Mouse (Mus musculus): ENCODE data around the gene Ccdc85c. TPM values are rescaled to one million over a fixed set of nuclear protein-coding genes. Genes with fewer than 3 reads are reported as not detected.
A peak's percentile ranks its signal among the peaks of the same experiment; 100 is the strongest.

Ccdc85c gene
- total and polyA plus RNA-seq, 2 experiments from 2014 or later, result 19.9 to 89.6 TPM

DNA sequence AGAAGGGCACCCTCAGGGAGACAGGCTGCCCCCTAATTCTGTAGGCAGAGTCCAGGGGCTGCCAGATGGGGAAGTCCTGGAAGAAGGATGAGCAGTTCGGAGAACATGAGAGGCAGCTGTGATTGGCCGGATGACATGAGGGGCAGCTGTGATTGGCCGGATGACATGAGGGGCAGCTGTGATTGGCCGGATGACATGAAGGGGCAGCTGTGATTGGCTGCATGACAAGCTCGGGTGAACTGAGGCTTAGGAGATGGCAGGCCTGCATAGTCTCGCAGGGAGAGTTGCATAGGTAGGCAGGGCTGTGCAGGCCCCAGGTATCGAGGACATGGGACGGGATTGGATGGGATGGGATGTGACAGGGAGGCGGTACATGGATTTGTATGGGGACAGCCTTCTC lies 17.2 kb upstream of the Ccdc85c start:
- Histone ChIP-seq H3K4me1 (ENCODE audit: insufficient read depth, low read length) (no peaks in the 10 kb centered on the region), H3K9ac (replicated peaks; ENCODE audit: low read length, poor library complexity, severe bottlenecking) (no peak overlapping the region), H3K4me3 (ENCODE audit: low read depth, low read length) (no peak overlapping the region), H3K27me3 (ENCODE audit: insufficient read depth, low read length) (no peaks in the 10 kb centered on the region), H3K36me3 (ENCODE audit: insufficient read depth, low read length) (no peaks in the 10 kb centered on the region), H3K9me3 (ENCODE audit: low read length) (no peaks in the 10 kb centered on the region), H3K4me2 (ENCODE audit: low read depth, low read length, poor library complexity, severe bottlenecking) (peak overlapping the region; percentile 22; the same call in 1 of the 2 replicates), H3K27ac (ENCODE audit: low read depth, low read length) (no peak overlapping the region)
- 14% methylated on average over 9 of the region's 9 CpGs for WGBS
- DNase-seq (ENCODE audit: low spot score) (peak; percentile 53), ATAC-seq (ENCODE audit: low FRiP score) (peak; percentile 78)
- no peak for TF ChIP-seq CTCF (IDR thresholded peaks at IDR 0.05)

- Histone ChIP-seq H3K4me1 (ENCODE audit: insufficient read depth, low read length) (peaks cover 6% of the 10 kb centered on the region; the same call in 1 of the 2 replicates), H3K27me3 (ENCODE audit: insufficient read depth, low read length) (no peaks in the 10 kb centered on the region), H3K27ac (ENCODE audit: low read depth, low read length) (no peak overlapping the region), H3K9me3 (ENCODE audit: low read length) (no peaks in the 10 kb centered on the region), H3K36me3 (ENCODE audit: insufficient read depth, low read length) (no peaks in the 10 kb centered on the region), H3K4me2 (ENCODE audit: low read depth, low read length, poor library complexity, severe bottlenecking) (no peak overlapping the region), H3K4me3 (ENCODE audit: low read depth, low read length) (no peak overlapping the region), H3K9ac (replicated peaks; ENCODE audit: low read length, poor library complexity, severe bottlenecking) (no peak overlapping the region)
- TF ChIP-seq CTCF (IDR thresholded peaks at IDR 0.05), result no peak
- ATAC-seq (ENCODE audit: low FRiP score), result no peak
- DNase-seq (ENCODE audit: low spot score), result no peak
- WGBS, result 69% methylated on average over 19 of the region's 19 CpGs
These were observed 13.1 kb upstream of the Ccdc85c start for GRCm38 (mm10) chr12:108288127-108288880.

DNA sequence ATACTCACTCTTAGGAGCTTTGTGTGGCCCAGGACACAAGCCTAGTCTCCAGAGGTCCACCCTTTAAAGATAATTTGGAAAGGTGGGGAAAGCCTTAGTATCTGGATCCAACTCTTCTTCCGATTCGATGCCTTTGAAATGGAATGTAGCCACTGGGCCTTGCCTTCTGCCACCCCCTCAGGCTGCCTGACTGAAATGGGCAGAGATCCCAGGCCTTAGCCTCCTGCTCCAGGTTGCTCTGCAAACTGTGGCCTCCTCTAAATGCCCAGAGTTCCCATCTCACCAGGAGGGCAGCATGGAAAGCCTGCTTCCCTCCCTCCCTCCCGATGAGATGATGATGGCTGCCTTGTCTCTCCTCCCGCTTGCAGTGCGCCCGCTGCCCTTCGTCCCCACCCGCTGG lies 11.8 kb upstream of the Ccdc85c start:
- TF ChIP-seq CTCF (IDR thresholded peaks at IDR 0.05), result no peak
- ATAC-seq (ENCODE audit: low FRiP score) (no peak), DNase-seq (ENCODE audit: low spot score) (no peak)
- H3K27me3 ChIP-seq (ENCODE audit: insufficient read depth, low read length), result no peaks in the 10 kb centered on the region
- WGBS, result 98% methylated on average over 8 of the region's 8 CpGs
- no peak overlapping the region for H3K27ac ChIP-seq (ENCODE audit: low read depth, low read length)
- no peaks in the 10 kb centered on the region for H3K36me3 ChIP-seq (ENCODE audit: insufficient read depth, low read length)
- H3K4me2 ChIP-seq (ENCODE audit: low read depth, low read length, poor library complexity, severe bottlenecking), result no peak overlapping the region
- no peak overlapping the region for H3K9ac ChIP-seq (replicated peaks; ENCODE audit: low read length, poor library complexity, severe bottlenecking)
- H3K9me3 ChIP-seq (ENCODE audit: low read length), result no peaks in the 10 kb centered on the region
- H3K4me3 ChIP-seq (ENCODE audit: low read depth, low read length), result no peak overlapping the region
- peaks cover 6% of the 10 kb centered on the region; the same call in 1 of the 2 replicates for H3K4me1 ChIP-seq (ENCODE audit: insufficient read depth, low read length)

GRCm38 (mm10) chr12:108286381-108286780 lies 11.2 kb upstream of the Ccdc85c start:
- 76% methylated on average over 4 of the region's 4 CpGs for WGBS
- ATAC-seq (ENCODE audit: low FRiP score) (no peak), DNase-seq (ENCODE audit: low spot score) (no peak)
- Histone ChIP-seq H3K9me3 (ENCODE audit: low read length) (no peaks in the 10 kb centered on the region), H3K36me3 (ENCODE audit: insufficient read depth, low read length) (no peaks in the 10 kb centered on the region), H3K27me3 (ENCODE audit: insufficient read depth, low read length) (no peaks in the 10 kb centered on the region), H3K4me2 (ENCODE audit: low read depth, low read length, poor library complexity, severe bottlenecking) (no peak overlapping the region), H3K4me3 (ENCODE audit: low read depth, low read length) (no peak overlapping the region), H3K4me1 (ENCODE audit: insufficient read depth, low read length) (peaks cover 6% of the 10 kb centered on the region; the same call in 1 of the 2 replicates), H3K9ac (replicated peaks; ENCODE audit: low read length, poor library complexity, severe bottlenecking) (no peak overlapping the region), H3K27ac (ENCODE audit: low read depth, low read length) (no peak overlapping the region)
- no peak for TF ChIP-seq CTCF (IDR thresholded peaks at IDR 0.05)

GRCm38 (mm10) chr12:108285225-108286011 lies 10.2 kb upstream of the Ccdc85c start:
- peak overlapping the region; percentile 51; the same call in 1 of the 2 replicates for H3K27ac ChIP-seq (ENCODE audit: low read depth, low read length)

More at GRCm38 (mm10) chr12:108285225-108286011, 10.2 kb upstream of the Ccdc85c start:
- DNase-seq (ENCODE audit: low spot score) (no peak), ATAC-seq (ENCODE audit: low FRiP score) (peak; percentile 45; the same call in 1 of the 2 replicates)
- WGBS, result 20% methylated on average over 11 of the region's 11 CpGs
- Histone ChIP-seq H3K4me2 (ENCODE audit: low read depth, low read length, poor library complexity, severe bottlenecking) (peak overlapping the region; percentile 22), H3K36me3 (ENCODE audit: insufficient read depth, low read length) (no peaks in the 10 kb centered on the region), H3K9me3 (ENCODE audit: low read length) (no peaks in the 10 kb centered on the region), H3K27me3 (ENCODE audit: insufficient read depth, low read length) (no peaks in the 10 kb centered on the region), H3K4me3 (ENCODE audit: low read depth, low read length) (no peak overlapping the region), H3K4me1 (ENCODE audit: insufficient read depth, low read length) (peaks cover 6% of the 10 kb centered on the region; the same call in 1 of the 2 replicates), H3K9ac (replicated peaks; ENCODE audit: low read length, poor library complexity, severe bottlenecking) (0 out of 2 replicates have a peak overlapping the region, but pooled peaks have one; percentile 39)
- no peak for TF ChIP-seq CTCF (IDR thresholded peaks at IDR 0.05)
